Mouse (Mus musculus): Measurements from ENCODE around the gene Mrgprh. TPM values are rescaled to one million over a fixed set of nuclear protein-coding genes. Genes with fewer than 3 reads are reported as not detected.

Mrgprh gene
- total and polyA plus RNA-seq, 2 experiments from 2014 or later = not detected

GRCm38 (mm10) chr17:12915488-12915880 is 39.6 kb downstream of the Mrgprh start, which contains the start of gene Tcp1:
Tcp1 (plus strand) TSS chr17:12915701.
- Histone ChIP-seq H3K4me1 (ENCODE audit: insufficient read depth) (0 out of 2 replicates have a peak, but pooled peaks cover 4% of the 10 kb centered on the region), H3K9ac (peak within 1 kb of the TSS; percentile 99), H3K27me3 (ENCODE audit: insufficient read depth, low read length) (no peaks in the 10 kb centered on the region), H3K4me2 (ENCODE audit: low read depth) (peak within 1 kb of the TSS; percentile 62), H3K9me3 (ENCODE audit: low read length) (no peaks in the 10 kb centered on the region), H3K27ac (ENCODE audit: low read depth, low read length) (peak within 1 kb of the TSS; percentile 91), H3K4me3 (ENCODE audit: low read depth, low read length) (peak within 1 kb of the TSS; percentile 70), H3K36me3 (ENCODE audit: insufficient read depth) (peaks cover 49% of the 10 kb centered on the region)
- DNase-seq = peak; percentile 10
- ATAC-seq = no peak
- 2% methylated on average over 18 of the region's 18 CpGs for WGBS
- TF ChIP-seq CTCF (IDR thresholded peaks at IDR 0.05; ENCODE audit: low read depth) = no peak

- H3K36me3 ChIP-seq (ENCODE audit: insufficient read depth) = peaks cover 50% of the 10 kb centered on the region
- H3K4me2 ChIP-seq (ENCODE audit: low read depth) = peak within 1 kb of the TSS; percentile 62
- 2% methylated on average over 56 of the region's 56 CpGs for WGBS
- H3K4me1 ChIP-seq (ENCODE audit: insufficient read depth) = 0 out of 2 replicates have a peak, but pooled peaks cover 4% of the 10 kb centered on the region
- H3K27ac ChIP-seq (ENCODE audit: low read depth, low read length) = peak within 1 kb of the TSS; percentile 91
- H3K27me3 ChIP-seq (ENCODE audit: insufficient read depth, low read length) = no peaks in the 10 kb centered on the region
- no peak for TF ChIP-seq CTCF (IDR thresholded peaks at IDR 0.05; ENCODE audit: low read depth)
- H3K4me3 ChIP-seq (ENCODE audit: low read depth, low read length) = peak within 1 kb of the TSS; percentile 70
- H3K9ac ChIP-seq = peak within 1 kb of the TSS; percentile 99
- no peaks in the 10 kb centered on the region for H3K9me3 ChIP-seq (ENCODE audit: low read length)
- ATAC-seq = peak; percentile 98
- DNase-seq = peak; percentile 100
Observed at GRCm38 (mm10) chr17:12915881-12916583, 40.2 kb downstream of the Mrgprh start, which contains the start of gene Mrpl18. Mrpl18 (minus strand) TSS chr17:12916345.

DNA sequence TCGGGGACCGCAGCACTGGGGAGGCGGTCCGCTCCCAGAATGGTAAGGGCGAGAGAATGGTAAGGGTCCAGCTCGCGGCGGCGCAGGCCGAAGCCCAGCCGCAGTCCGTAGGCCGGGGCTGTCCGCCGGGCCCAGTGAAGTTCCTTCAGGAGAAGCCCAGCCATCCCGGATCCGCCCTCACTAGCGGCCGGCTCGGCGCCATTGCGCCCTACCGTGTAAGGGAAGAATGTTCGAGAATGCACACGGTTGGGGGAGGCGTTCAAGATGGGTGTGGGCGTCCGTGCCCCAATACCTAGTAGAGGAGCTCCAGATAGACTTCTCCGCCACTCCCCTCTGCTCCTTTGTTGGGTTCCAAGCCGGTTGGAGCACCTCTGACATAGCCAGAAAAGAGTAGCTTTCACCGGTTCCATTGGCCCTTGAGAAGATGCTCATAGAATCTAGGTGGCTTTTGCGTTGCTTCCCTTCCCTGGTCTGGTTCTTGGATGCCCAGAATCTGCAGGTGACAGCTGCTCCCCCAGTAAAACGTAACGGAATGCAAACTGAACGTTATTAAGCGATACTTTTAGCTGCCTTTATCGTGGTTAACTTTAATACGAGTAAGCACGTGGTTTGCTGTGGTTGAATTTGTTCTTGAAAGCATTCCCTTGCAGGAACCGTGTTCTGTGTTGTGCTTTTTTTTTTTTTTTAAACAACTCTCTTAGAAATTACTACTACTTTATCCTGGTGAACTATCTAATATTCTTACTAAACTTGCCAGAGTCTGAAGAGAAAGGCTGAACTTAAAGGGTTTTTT is 41.0 kb downstream of the Mrgprh start:
- Histone ChIP-seq H3K27me3 (ENCODE audit: insufficient read depth, low read length) (no peaks in the 10 kb centered on the region), H3K27ac (ENCODE audit: low read depth, low read length) (peak overlapping the region; percentile 91), H3K4me1 (ENCODE audit: insufficient read depth) (0 out of 2 replicates have a peak, but pooled peaks cover 4% of the 10 kb centered on the region), H3K9me3 (ENCODE audit: low read length) (no peaks in the 10 kb centered on the region), H3K9ac (peak overlapping the region; percentile 99), H3K36me3 (ENCODE audit: insufficient read depth) (peaks cover 51% of the 10 kb centered on the region), H3K4me3 (ENCODE audit: low read depth, low read length) (peak overlapping the region; percentile 70), H3K4me2 (ENCODE audit: low read depth) (peak overlapping the region; percentile 53)
- TF ChIP-seq CTCF (IDR thresholded peaks at IDR 0.05; ENCODE audit: low read depth) = no peak
- WGBS = 1% methylated on average over 40 of the region's 40 CpGs
- ATAC-seq (peak; percentile 34), DNase-seq (no peak)

DNA sequence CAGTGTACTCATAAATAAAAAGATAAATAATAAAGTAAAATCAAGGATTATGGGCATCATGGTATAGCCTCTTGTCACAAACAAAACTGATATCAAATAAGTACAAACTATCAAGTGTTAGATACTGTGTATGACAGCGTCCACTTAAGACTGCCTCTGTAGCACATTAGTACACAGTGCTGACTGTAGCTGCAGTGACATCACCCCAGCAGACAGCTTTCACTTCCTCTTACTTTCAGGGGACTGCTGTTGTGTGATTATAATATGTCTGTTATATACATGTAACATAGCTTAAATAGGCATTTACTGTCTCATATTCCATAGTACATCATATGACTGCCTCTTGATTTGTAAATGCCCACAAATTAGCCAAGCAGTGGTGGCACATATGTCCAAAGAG is 45.2 kb downstream of the Mrgprh start:
- H3K27me3 ChIP-seq (ENCODE audit: insufficient read depth, low read length) = no peaks in the 10 kb centered on the region
- H3K4me2 ChIP-seq (ENCODE audit: low read depth) = no peak overlapping the region
- DNase-seq = no peak
- 88% methylated on average over 1 of the region's 1 CpGs for WGBS
- no peak for TF ChIP-seq CTCF (IDR thresholded peaks at IDR 0.05; ENCODE audit: low read depth)
- no peak overlapping the region for H3K4me3 ChIP-seq (ENCODE audit: low read depth, low read length)
- H3K9me3 ChIP-seq (ENCODE audit: low read length) = no peaks in the 10 kb centered on the region
- H3K36me3 ChIP-seq (ENCODE audit: insufficient read depth) = peaks cover 66% of the 10 kb centered on the region
- 0 out of 2 replicates have a peak, but pooled peaks cover 4% of the 10 kb centered on the region for H3K4me1 ChIP-seq (ENCODE audit: insufficient read depth)
- no peak for ATAC-seq
- no peak overlapping the region for H3K9ac ChIP-seq
- no peak overlapping the region for H3K27ac ChIP-seq (ENCODE audit: low read depth, low read length)

- no peak for DNase-seq
- 93% methylated on average over 3 of the region's 3 CpGs for WGBS
Observed at GRCm38 (mm10) chr17:12925001-12925400, 49.2 kb downstream of the Mrgprh start.

GRCm38 (mm10) chr17:12925703-12926180 is 49.9 kb downstream of the Mrgprh start:
- Histone ChIP-seq H3K4me2 (ENCODE audit: low read depth) (no peak overlapping the region), H3K27me3 (ENCODE audit: insufficient read depth, low read length) (no peaks in the 10 kb centered on the region), H3K27ac (ENCODE audit: low read depth, low read length) (no peak overlapping the region), H3K36me3 (ENCODE audit: insufficient read depth) (peaks cover 53% of the 10 kb centered on the region), H3K9ac (no peak overlapping the region), H3K4me3 (ENCODE audit: low read depth, low read length) (no peak overlapping the region), H3K9me3 (ENCODE audit: low read length) (no peaks in the 10 kb centered on the region), H3K4me1 (ENCODE audit: insufficient read depth) (no peaks in the 10 kb centered on the region)
- no peak for DNase-seq
- TF ChIP-seq CTCF (IDR thresholded peaks at IDR 0.05; ENCODE audit: low read depth) = no peak
- 87% methylated on average over 8 of the region's 8 CpGs for WGBS
- no peak for ATAC-seq

More at GRCm38 (mm10) chr17:12925001-12925400, 49.2 kb downstream of the Mrgprh start:
- no peaks in the 10 kb centered on the region for H3K9me3 ChIP-seq (ENCODE audit: low read length)
- H3K36me3 ChIP-seq (ENCODE audit: insufficient read depth) = peaks cover 60% of the 10 kb centered on the region
- no peak for ATAC-seq
- no peak overlapping the region for H3K27ac ChIP-seq (ENCODE audit: low read depth, low read length)
- no peak for TF ChIP-seq CTCF (IDR thresholded peaks at IDR 0.05; ENCODE audit: low read depth)
- H3K9ac ChIP-seq = no peak overlapping the region
- no peak overlapping the region for H3K4me3 ChIP-seq (ENCODE audit: low read depth, low read length)
- no peaks in the 10 kb centered on the region for H3K27me3 ChIP-seq (ENCODE audit: insufficient read depth, low read length)
- no peaks in the 10 kb centered on the region for H3K4me1 ChIP-seq (ENCODE audit: insufficient read depth)
- no peak overlapping the region for H3K4me2 ChIP-seq (ENCODE audit: low read depth)

Small RNAs within 50 kb of the gene (microRNA-seq; reads per million reads assigned to microRNA genes)
- 0 reads per million in 2 experiments for gene Gm24085

Other genes with a start within 250 kb of the Mrgprh start
- not detected in 2 replicates for gene Slc22a1, start 200.2 kb upstream of the Mrgprh start, total RNA-seq (2014; rRNA removed)
- gene Slc22a1, start 200.2 kb upstream of the Mrgprh start, polyA plus RNA-seq (2015; fragmentation: Nextera tagmentation; extraction: Ambion mirVana) = not detected in 2 replicates
- gene Igf2r, start 106.4 kb upstream of the Mrgprh start, total RNA-seq (2014; rRNA removed) = 27.2 and 36.0 TPM in 2 replicates
- gene Igf2r, start 106.4 kb upstream of the Mrgprh start, polyA plus RNA-seq (2015; fragmentation: Nextera tagmentation; extraction: Ambion mirVana) = 3.0 and 4.6 TPM in 2 replicates
- gene Mas1, start 7.9 kb upstream of the Mrgprh start, total RNA-seq (2014; rRNA removed) = 1.5 and 2.2 TPM in 2 replicates
- gene Mas1, start 7.9 kb upstream of the Mrgprh start, polyA plus RNA-seq (2015; fragmentation: Nextera tagmentation; extraction: Ambion mirVana) = 1.4 and 2.4 TPM in 2 replicates
- gene Pnldc1, start 34.2 kb downstream of the Mrgprh start, total RNA-seq (2014; rRNA removed) = 0.38 and 0.90 TPM in 2 replicates
- gene Pnldc1, start 34.2 kb downstream of the Mrgprh start, polyA plus RNA-seq (2015; fragmentation: Nextera tagmentation; extraction: Ambion mirVana) = 1.0 and 1.2 TPM in 2 replicates
- gene Tcp1, start 39.7 kb downstream of the Mrgprh start, total RNA-seq (2014; rRNA removed) = 409 and 432 TPM in 2 replicates
- gene Tcp1, start 39.7 kb downstream of the Mrgprh start, polyA plus RNA-seq (2015; fragmentation: Nextera tagmentation; extraction: Ambion mirVana) = 375 and 418 TPM in 2 replicates
- 45.7 and 56.9 TPM in 2 replicates for gene Mrpl18, start 40.3 kb downstream of the Mrgprh start, total RNA-seq (2014; rRNA removed)
- 86.5 and 104 TPM in 2 replicates for gene Mrpl18, start 40.3 kb downstream of the Mrgprh start, polyA plus RNA-seq (2015; fragmentation: Nextera tagmentation; extraction: Ambion mirVana)
- 1.3 and 1.5 TPM in 2 replicates for gene Acat3, start 64.6 kb downstream of the Mrgprh start, total RNA-seq (2014; rRNA removed)
- gene Acat3, start 64.6 kb downstream of the Mrgprh start, polyA plus RNA-seq (2015; fragmentation: Nextera tagmentation; extraction: Ambion mirVana) = 0.21 and 0.85 TPM in 2 replicates
- gene Acat2, start 84.7 kb downstream of the Mrgprh start, total RNA-seq (2014; rRNA removed) = 228 and 260 TPM in 2 replicates
- 268 and 278 TPM in 2 replicates for gene Acat2, start 84.7 kb downstream of the Mrgprh start, polyA plus RNA-seq (2015; fragmentation: Nextera tagmentation; extraction: Ambion mirVana)
- 111 and 116 TPM in 2 replicates for gene Wtap, start 118.1 kb downstream of the Mrgprh start, total RNA-seq (2014; rRNA removed)
- 148 and 157 TPM in 2 replicates for gene Wtap, start 118.1 kb downstream of the Mrgprh start, polyA plus RNA-seq (2015; fragmentation: Nextera tagmentation; extraction: Ambion mirVana)
- gene Sod2, start 130.8 kb downstream of the Mrgprh start, total RNA-seq (2014; rRNA removed) = 86.7 and 110 TPM in 2 replicates
- 128 and 140 TPM in 2 replicates for gene Sod2, start 130.8 kb downstream of the Mrgprh start, polyA plus RNA-seq (2015; fragmentation: Nextera tagmentation; extraction: Ambion mirVana)
- gene Gpr31b, start 176.3 kb downstream of the Mrgprh start, total RNA-seq (2014; rRNA removed) = 1.6 TPM in 1 of 2 replicates, not detected in the other
- not detected in 2 replicates for gene Gpr31b, start 176.3 kb downstream of the Mrgprh start, polyA plus RNA-seq (2015; fragmentation: Nextera tagmentation; extraction: Ambion mirVana)
- 0.33 and 1.2 TPM in 2 replicates for gene Tcp10b, start 185.1 kb downstream of the Mrgprh start, total RNA-seq (2014; rRNA removed)
- gene Tcp10b, start 185.1 kb downstream of the Mrgprh start, polyA plus RNA-seq (2015; fragmentation: Nextera tagmentation; extraction: Ambion mirVana) = 0.20 and 0.29 TPM in 2 replicates

Data from forebrain, postnatal 0 days (tissue).